Mouse (Mus musculus) T-helper 1 cell (primary cell): ENCODE data around the gene 2210016L21Rik.

Experiments
- in situ Hi-C: fragments of 300-600 bp; cut with MboI, MseI; formaldehyde crosslinking; loops from one replicate; pipeline ENCODE4 v1.15.1; 2025; ENCODE audit warnings: high pct_unique_total_duplicates

The 2210016L21Rik gene

DNA sequence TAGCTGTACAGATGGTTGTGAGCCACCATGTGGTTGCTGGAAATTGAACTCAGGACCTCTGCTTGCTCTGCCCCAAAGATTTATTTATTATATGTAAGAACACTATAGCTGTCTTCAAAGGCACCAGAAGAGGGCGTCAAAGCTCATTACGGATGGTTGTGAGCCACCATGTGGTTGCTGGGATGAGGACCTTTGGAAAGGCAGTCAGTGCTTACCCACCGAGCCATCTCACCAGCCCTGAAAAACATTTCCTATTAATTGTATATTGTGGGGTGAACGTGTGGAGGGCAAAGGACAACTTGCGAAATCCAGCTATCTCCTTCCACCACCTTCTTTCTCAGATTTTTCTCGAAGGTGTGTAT, 36.9 kb downstream of the 2210016L21Rik start:
- in situ Hi-C loops, result loop anchor here (5.0 kb wide), 2 partner anchors 53 to 98 kb away; no protein-coding TSS in a partner anchor

- in situ Hi-C loops, result loop anchor here (5.0 to 10.0 kb wide), 3 partner anchors 53 to 125 kb away; no protein-coding TSS in a partner anchor
These were observed 37.5 kb downstream of the 2210016L21Rik start for GRCm38 (mm10) chr5:114979250-114980121.

- in situ Hi-C loops, result loop anchor here (10.0 kb wide), 1 partner anchor 125 kb away; no protein-coding TSS in a partner anchor
These were observed 38.3 kb downstream of the 2210016L21Rik start for GRCm38 (mm10) chr5:114980122-114980748.

- in situ Hi-C loops, result loop anchor here (10.0 kb wide), 1 partner anchor 123 kb away; no protein-coding TSS in a partner anchor
These were observed 40.0 kb downstream of the 2210016L21Rik start for GRCm38 (mm10) chr5:114982001-114982400.

- in situ Hi-C loops, result loop anchor here (10.0 kb wide), 1 partner anchor 120 kb away; no protein-coding TSS in a partner anchor
These were observed 43.1 kb downstream of the 2210016L21Rik start for GRCm38 (mm10) chr5:114985074-114985473.

GRCm38 (mm10) chr5:114996447-114996846, 54.5 kb downstream of the 2210016L21Rik start:
- in situ Hi-C loops, result no loop called here

DNA sequence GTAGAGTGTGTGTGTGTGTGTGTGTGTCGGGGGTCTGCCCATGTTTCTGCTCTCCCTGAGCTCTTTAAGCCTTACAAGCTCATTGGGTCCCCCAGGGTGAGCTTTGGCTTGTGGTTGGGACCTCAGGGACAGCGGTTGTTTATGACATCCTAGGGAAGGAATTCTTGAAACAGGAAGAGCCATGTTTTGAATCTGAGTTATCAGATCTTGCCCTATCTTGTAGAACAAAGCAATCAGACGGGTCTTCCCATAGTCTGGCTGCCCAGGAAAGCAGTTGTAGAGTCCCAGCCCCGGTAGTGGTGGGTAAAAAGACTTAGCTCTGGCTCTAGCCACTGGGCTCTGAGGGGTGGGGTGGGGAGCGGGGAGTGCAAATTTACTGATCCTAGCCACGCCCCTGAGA, 55.4 kb downstream of the 2210016L21Rik start:
- in situ Hi-C loops, result no loop called here
